Mouse (Mus musculus) hindbrain, postnatal 0 days (tissue): ENCODE results near the gene Tfcp2. TPM values are rescaled to one million over a fixed set of nuclear protein-coding genes. Genes with fewer than 3 reads are reported as not detected.

Experiments
- ATAC-seq: fragments of 200-750 bp; cut with Nextera tagmentation; 2 replicates; pipeline ENCODE4 v1.8.0; 2017; ENCODE audit warnings: mild to moderate bottlenecking, moderate TSS enrichment, moderate library complexity
- DNase-seq: peaks from one replicate; pipeline ENCODE4 v3.0.0-alpha.2; 2015; ENCODE audit warnings: low spot score
- H3K27ac ChIP-seq: fragments of 300-500 bp; sonication (generic); 2 replicates; pipeline ENCODE4 v1.5.1; 2014; ENCODE audit warnings: mild to moderate bottlenecking
- H3K27me3 ChIP-seq: fragments of 300-500 bp; sonication (generic); 2 replicates; pipeline ENCODE4 v1.6.1; 2014; ENCODE audit warnings: low read length, mixed read lengths; ENCODE audit not compliant: insufficient read depth
- H3K36me3 ChIP-seq: fragments of 300-500 bp; sonication (generic); 2 replicates; pipeline ENCODE4 v1.6.1; 2014; ENCODE audit warnings: low read length, mixed read lengths; ENCODE audit not compliant: insufficient read depth
- H3K4me1 ChIP-seq: fragments of 300-500 bp; sonication (generic); 2 replicates; pipeline ENCODE4 v1.6.1; 2014; ENCODE audit warnings: antibody characterized with exemption, low read length, mixed read lengths; ENCODE audit not compliant: insufficient read depth
- H3K4me2 ChIP-seq: fragments of 300-500 bp; sonication (generic); 2 replicates; pipeline ENCODE4 v1.6.1; 2014; ENCODE audit warnings: low read depth, mild to moderate bottlenecking, low read length, moderate library complexity, mixed read lengths
- H3K4me3 ChIP-seq: fragments of 300-500 bp; sonication (generic); 2 replicates; pipeline ENCODE4 v1.5.1; 2014; ENCODE audit warnings: low read length
- H3K9ac ChIP-seq: fragments of 300-500 bp; sonication (generic); replicated peaks from 2 replicates; pipeline ENCODE4 v1.6.1; 2014; ENCODE audit warnings: mild to moderate bottlenecking, low read length, moderate library complexity, mixed read lengths
- H3K9me3 ChIP-seq: fragments of 300-500 bp; sonication (generic); 2 replicates; pipeline ENCODE4 v1.6.1; 2016; ENCODE audit warnings: low read length, mixed read lengths
- CTCF ChIP-seq: IDR thresholded peaks from 2 replicates; pipeline ENCODE4 v1.5.1; 2016; ENCODE audit warnings: antibody characterized with exemption, control low read depth, low read depth
- WGBS: fragments of 180-500 bp; shearing (Covaris S2); extraction: QIAGEN DNeasy Blood & Tissue Kit; methylation state at CpG from one replicate; pipeline ENCODE4 v1.1.7; 2014; 5-methylcytosine and 5-hydroxymethylcytosine counted together
- polyA plus RNA-seq: library from polyadenylated mRNA; unstranded; fragments of >200 nt; fragmentation: Nextera tagmentation; extraction: Ambion mirVana; gene quantifications from 2 replicates; pipeline ENCODE4 v1.2.1, GENCODE M21; 2015
- total RNA-seq: library from RNA; depleted of rRNA; stranded (reverse); fragments of >200 nt; gene quantifications from 2 replicates; pipeline ENCODE4 v1.2.3, GENCODE M21; 2014; rRNA removed

The Tfcp2 gene
- total RNA-seq: 27.1 and 45.7 TPM in 2 replicates
- 34.9 and 35.6 TPM in 2 replicates for polyA plus RNA-seq

DNA sequence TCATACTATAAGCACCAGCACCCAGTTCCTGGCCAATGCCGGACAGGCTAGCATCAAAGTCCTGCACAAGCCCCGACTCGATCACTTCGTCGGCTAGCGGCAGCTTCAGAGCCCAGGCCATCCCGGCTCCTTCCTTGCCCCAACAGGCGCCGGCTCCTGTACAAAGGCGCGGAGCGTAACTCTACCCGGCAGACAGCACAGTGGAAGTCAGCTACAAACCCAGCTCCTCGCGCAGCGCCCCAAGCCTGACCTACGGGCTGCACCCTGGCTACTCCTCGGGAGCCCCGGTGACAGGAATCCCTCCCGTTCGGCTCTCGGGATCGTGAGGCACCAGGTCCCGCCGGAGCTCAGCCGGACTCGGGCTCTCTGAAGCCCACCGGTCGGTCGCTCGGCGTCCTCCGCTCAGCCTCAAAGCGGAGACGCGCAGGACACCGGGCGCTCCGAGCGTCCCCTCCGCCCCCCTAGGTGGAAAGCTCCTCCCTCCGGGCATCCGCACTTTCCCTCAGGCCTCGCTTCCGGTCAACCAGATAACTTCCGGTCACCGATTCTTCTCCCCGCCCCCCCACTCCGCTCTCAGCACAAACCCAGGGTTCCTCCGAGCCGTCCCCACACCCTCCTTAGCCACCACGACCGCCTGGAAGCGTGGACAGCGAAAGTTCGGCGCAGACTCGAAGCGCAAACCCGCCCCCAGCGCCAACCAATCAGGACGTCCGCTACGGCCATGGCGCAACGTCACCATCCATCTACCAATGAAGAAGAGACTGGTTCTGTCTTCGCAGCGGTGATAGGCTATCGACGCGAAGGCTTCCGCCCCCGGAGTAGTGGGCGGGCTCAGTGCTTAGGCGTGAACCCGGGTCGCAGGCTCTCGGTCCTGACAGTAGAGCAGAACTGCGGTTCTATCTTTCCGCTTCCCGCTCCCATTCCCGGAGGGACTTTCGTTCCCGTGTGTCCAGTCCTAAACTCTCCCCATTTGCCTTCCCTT lies at the start of gene Tfcp2:
Gene Tfcp2, minus strand, starts transcription at position 683 of the 982 bp plus-strand sequence.
- no peak for TF ChIP-seq CTCF
- H3K36me3 ChIP-seq: 0 out of 2 replicates have a peak, but pooled peaks cover 4% of the 10 kb centered on the region
- H3K9ac ChIP-seq: peak within 1 kb of the TSS; percentile 81
- H3K4me2 ChIP-seq: peak within 1 kb of the TSS; percentile 73
- no peaks in the 10 kb centered on the region for H3K27me3 ChIP-seq
- DNase-seq (peak; percentile 99), ATAC-seq (peak; percentile 100)
- WGBS: under 1% methylated on average over 84 of the region's 84 CpGs
- H3K4me1 ChIP-seq: peaks cover 8% of the 10 kb centered on the region; the same call in 1 of the 2 replicates
- peak within 1 kb of the TSS; percentile 93 for H3K27ac ChIP-seq
- no peaks in the 10 kb centered on the region for H3K9me3 ChIP-seq
- H3K4me3 ChIP-seq: peak within 1 kb of the TSS; percentile 60

DNA sequence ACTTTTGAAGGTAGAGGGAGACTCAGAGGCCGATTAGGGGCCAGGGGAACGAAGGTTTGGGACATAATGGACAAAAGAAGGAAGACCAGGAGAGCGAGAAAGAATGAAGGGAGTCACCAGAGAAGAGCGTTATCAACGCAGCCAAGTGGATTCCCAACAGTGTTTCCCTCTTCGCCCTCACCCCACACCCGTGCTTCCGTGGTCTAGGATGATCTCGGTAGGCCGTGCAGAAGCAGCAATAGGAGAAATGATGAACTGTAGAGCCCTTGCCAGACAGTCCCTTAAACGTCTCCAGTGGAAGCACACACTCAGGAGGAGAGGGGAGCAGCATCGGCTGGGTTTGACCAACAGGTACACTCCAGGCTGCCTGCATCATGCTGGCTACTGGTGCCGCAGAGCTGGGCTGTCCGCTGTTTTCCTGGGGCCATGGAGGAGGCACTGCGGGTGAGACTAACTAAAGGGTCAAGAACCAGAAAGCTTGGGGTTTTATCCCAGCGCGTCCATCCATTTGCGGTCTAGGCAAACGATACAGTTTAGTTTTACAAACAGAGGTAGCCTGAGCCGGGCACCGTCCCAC lies 49.0 kb upstream of the Tfcp2 start:
- Histone ChIP-seq H3K4me3 (peak overlapping the region; percentile 79), H3K9ac (peak overlapping the region; percentile 98; the same call in 1 of the 2 replicates), H3K36me3 (no peaks in the 10 kb centered on the region), H3K9me3 (no peaks in the 10 kb centered on the region), H3K4me1 (peaks cover 14% of the 10 kb centered on the region; the same call in 1 of the 2 replicates), H3K27ac (0 out of 2 replicates have a peak overlapping the region, but pooled peaks have one; percentile 88), H3K27me3 (no peaks in the 10 kb centered on the region), H3K4me2 (peak overlapping the region; percentile 83)
- DNase-seq: no peak
- WGBS: 26% methylated on average over 21 of the region's 21 CpGs
- ATAC-seq: no peak
- no peak for TF ChIP-seq CTCF

DNA sequence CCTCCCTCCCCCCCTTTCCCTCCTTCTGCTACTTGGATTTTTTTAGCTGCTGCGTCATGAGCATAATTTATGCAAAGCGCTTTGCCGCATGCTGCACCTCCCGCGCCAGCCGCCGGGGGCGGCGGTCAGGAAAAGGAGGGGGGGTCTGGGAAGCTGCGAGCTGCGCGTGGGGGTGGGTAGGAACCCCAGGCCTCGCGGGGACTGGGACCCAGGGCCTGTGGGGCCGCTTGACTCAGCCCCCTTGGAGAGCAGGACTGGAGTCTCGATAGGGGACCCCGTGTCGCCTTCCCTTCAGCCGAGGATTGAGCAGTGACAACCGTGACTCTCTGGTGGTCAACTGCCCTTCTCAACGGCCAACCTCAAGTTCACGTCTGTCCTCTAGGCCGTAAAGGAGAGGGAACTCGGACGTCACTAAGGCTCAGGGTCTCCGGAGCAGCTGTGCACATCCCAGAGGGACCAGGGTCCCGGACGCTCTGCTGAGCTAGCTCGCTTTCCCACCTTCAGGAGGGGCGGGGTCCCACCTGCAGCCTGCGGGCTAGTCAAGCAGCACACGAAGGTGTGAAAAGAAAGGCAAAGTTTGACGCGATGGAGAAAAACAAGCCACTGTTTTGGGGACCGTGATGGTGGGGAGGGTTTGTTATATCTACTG lies 48.4 kb upstream of the Tfcp2 start:
- H3K4me3 ChIP-seq: peak overlapping the region; percentile 79
- no peaks in the 10 kb centered on the region for H3K27me3 ChIP-seq
- ATAC-seq (peak; percentile 86), DNase-seq (peak; percentile 94)
- TF ChIP-seq CTCF: peak; percentile 67
- peak overlapping the region; percentile 98 for H3K9ac ChIP-seq
- 2% methylated on average over 35 of the region's 35 CpGs for WGBS
- H3K4me2 ChIP-seq: peak overlapping the region; percentile 83
- H3K4me1 ChIP-seq: peaks cover 14% of the 10 kb centered on the region; the same call in 1 of the 2 replicates
- no peaks in the 10 kb centered on the region for H3K9me3 ChIP-seq
- no peaks in the 10 kb centered on the region for H3K36me3 ChIP-seq
- H3K27ac ChIP-seq: peak overlapping the region; percentile 88

DNA sequence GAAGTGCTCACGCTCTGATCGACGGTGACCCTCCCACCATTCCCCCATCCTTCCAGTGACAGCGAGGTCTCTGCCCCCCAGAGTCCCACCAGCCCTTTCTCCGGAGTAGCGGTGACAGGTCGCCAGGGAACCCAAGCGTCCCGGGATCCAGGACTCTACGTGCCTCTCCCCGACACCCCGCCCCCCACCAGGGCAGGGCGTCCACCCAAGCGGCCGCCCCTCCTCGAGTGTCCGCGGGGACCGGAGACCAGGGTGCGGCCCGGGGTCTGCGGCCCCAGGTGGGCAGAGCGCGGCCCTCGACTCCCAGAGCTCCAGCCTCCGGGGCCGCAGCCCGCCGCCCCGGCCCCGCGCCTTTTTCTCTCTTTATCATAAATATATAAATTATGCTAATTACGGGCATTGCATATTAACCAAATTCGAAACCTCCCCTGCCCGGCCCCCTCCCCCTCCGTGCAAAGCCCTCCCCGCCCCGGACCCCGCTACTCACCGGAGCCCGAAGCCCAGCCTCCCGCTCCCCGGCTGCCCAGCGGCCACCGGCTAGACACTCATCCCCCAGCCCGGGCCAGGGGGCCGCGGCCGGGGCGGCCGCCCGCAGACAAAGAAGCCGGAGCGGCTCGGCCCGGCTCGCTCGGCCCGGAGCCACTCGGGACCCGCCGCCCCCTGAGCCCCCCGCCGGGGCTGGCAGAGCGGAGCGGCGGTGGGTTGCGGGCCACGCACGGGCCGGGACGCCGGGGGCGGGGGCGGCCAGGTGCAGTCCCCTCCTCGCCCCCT lies 47.7 kb upstream of the Tfcp2 start, which contains the start of gene Pou6f1:
Gene Pou6f1, minus strand, starts transcription at position 709 of the 771 bp plus-strand sequence.
- peak within 1 kb of the TSS; percentile 83 for H3K4me2 ChIP-seq
- no peaks in the 10 kb centered on the region for H3K36me3 ChIP-seq
- H3K9me3 ChIP-seq: no peaks in the 10 kb centered on the region
- WGBS: 1% methylated on average over 60 of the region's 76 CpGs
- H3K9ac ChIP-seq: peak within 1 kb of the TSS; percentile 98
- peak within 1 kb of the TSS; percentile 79 for H3K4me3 ChIP-seq
- ATAC-seq (peak; percentile 70), DNase-seq (peak; percentile 56)
- no peak for TF ChIP-seq CTCF
- peak within 1 kb of the TSS; percentile 88 for H3K27ac ChIP-seq
- no peaks in the 10 kb centered on the region for H3K27me3 ChIP-seq
- peaks cover 10% of the 10 kb centered on the region; the same call in 1 of the 2 replicates for H3K4me1 ChIP-seq

DNA sequence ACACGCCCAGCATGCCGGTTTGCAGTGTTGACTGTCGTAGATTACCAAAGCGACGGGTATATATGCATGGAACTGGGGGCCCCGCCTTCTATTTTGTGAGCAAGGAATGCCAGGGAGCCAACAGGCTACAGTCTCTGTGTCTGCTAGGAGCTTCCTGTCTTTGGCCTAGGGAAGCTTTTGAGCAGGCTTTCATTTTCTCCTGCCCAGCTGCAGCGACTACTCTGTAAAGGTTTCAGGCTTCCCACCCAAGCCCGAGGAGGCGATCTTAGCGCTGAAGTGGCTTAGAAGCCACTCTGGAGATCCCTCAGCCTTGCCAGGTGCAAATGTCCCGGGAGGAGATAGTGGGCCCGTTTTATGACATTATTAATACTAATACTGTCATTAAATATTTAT lies 47.1 kb upstream of the Tfcp2 start:
- WGBS: under 1% methylated on average over 12 of the region's 12 CpGs

More for the DNA sequence above, 47.1 kb upstream of the Tfcp2 start:
- H3K36me3 ChIP-seq: no peaks in the 10 kb centered on the region
- H3K4me2 ChIP-seq: peak overlapping the region; percentile 83
- H3K9me3 ChIP-seq: no peaks in the 10 kb centered on the region
- no peaks in the 10 kb centered on the region for H3K27me3 ChIP-seq
- H3K9ac ChIP-seq: peak overlapping the region; percentile 98
- H3K27ac ChIP-seq: peak overlapping the region; percentile 88
- H3K4me3 ChIP-seq: peak overlapping the region; percentile 79
- peaks cover 10% of the 10 kb centered on the region; the same call in 1 of the 2 replicates for H3K4me1 ChIP-seq
- TF ChIP-seq CTCF: no peak
- DNase-seq: peak; percentile 66
- no peak; the same call in 1 of the 2 replicates for ATAC-seq
